Mouse (Mus musculus) G1E (cell line): Measurements from ENCODE around the gene Opa1.

Experiments
- CTCF ChIP-seq: IDR thresholded peaks from 2 replicates; pipeline ENCODE4 v1.5.1; 2012; ENCODE audit warnings: low read depth, low read length, inconsistent platforms, mixed read lengths
- GATA2 ChIP-seq: IDR thresholded peaks from 2 replicates; pipeline ENCODE4 v1.6.1; 2012; ENCODE audit warnings: low read depth, low read length, inconsistent platforms, borderline replicate concordance
- TAL1 ChIP-seq: conservative IDR thresholded peaks from 2 replicates; pipeline ENCODE4 v1.6.1; 2012; ENCODE audit warnings: low read depth, low read length, inconsistent platforms, mixed read lengths

GRCm38 (mm10) chr16:29635780-29636179, 56.6 kb downstream of the Opa1 start:
- TF ChIP-seq CTCF = no peak
- no peak for TF ChIP-seq TAL1
- TF ChIP-seq GATA2 = no peak
